Mouse (Mus musculus) spleen, postnatal 10 days (tissue): ENCODE measurements at regions not wholly inside any gene's neighbourhood (a gene's known extent, or its start where the extent isn't known, plus 50 kb on each side); places are given as distances from the start of the nearest gene placed in this dataset.

Experiments used
- DNase-seq, 2 experiments: peaks; one replicate each; pipeline ENCODE4 v3.0.0; 2021 to 2022; ENCODE audit warnings: low spot score in 2 of 2

GRCm38 (mm10) chr6:22443573-22443972, 87.5 kb upstream of the Fam3c start:
- DNase-seq, result no peak

DNA sequence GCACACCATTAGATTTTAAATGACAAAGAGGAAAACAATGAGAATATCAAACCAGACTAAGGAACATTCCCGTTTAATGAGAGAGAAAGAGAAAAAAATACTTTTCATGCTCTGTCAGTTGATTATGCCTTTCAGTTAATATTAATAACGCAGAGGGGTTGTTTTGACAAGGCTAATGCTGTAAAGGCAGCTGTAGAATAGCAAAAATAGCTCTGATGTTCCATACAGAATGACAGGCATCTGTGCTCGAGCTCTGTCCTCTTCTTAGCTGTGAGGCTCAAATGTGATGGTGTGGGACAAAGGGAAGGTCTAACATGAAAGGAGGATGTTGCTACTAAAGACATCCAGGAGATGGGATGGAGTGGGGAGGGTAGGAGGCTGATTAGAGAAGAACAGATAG, 87.1 kb upstream of the Fam3c start:
- DNase-seq, result no peak

- DNase-seq, result no peak
Observed at GRCm38 (mm10) chr6:22442591-22442990, 86.5 kb upstream of the Fam3c start.

DNA sequence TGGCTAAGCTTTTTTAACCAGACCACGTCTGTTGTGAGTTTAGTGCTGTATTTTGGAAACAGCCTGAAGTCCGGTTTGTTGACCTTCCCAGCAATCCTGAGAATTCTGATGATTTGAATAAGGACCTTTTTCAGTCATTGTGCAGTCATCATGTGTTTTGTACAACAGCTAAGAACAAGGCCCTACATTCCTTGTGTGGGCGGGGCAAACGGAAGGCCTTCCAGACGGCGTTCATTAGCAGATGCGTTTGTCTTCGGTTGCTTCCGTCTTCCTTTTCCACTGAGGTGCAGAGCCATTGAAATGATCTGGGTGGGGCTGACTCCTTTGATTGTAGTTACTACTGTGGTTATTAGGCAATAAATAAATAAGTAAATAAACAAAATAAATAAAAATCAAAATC, 83.8 kb upstream of the Fam3c start:
- DNase-seq, result no peak

- DNase-seq, result no peak
Observed at GRCm38 (mm10) chr6:22429026-22429425, 73.0 kb upstream of the Fam3c start.

DNA sequence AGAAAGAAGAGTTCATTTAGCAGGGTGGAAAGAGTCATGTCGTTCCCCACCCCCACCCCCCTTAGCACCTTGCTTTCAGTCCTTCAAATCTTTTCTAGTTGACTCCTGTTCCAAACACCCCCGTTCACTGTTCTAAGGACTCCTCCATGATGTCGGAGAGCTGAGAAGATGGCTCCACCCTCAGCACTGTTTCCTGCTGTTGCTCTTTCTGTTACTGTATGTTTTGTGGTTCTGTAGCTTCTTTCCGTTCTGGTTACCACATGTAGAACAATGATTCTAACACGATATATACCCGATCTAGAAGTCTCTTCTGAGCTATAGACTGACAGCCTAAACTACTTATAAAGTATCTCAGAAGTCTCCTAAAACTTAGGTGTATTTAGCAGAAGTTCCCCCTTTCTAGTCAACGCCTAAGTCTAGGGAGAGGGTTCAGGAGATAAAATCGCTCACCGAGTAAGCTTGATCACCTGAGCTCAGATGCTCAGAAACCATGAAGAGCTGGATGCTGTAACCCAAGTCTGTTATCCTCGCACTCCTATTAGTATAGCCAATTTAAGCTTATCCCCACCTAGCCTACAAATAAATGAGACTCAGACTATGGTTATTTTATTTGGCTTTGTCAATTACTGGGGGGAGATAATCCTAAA, 68.2 kb upstream of the Fam3c start:
- peak in 1 of 2 experiments; percentile 24 for DNase-seq

GRCm38 (mm10) chr6:22423070-22423980, 67.3 kb upstream of the Fam3c start:
- DNase-seq, result no peak

GRCm38 (mm10) chr6:22421551-22421950, 65.5 kb upstream of the Fam3c start:
- DNase-seq, result no peak

DNA sequence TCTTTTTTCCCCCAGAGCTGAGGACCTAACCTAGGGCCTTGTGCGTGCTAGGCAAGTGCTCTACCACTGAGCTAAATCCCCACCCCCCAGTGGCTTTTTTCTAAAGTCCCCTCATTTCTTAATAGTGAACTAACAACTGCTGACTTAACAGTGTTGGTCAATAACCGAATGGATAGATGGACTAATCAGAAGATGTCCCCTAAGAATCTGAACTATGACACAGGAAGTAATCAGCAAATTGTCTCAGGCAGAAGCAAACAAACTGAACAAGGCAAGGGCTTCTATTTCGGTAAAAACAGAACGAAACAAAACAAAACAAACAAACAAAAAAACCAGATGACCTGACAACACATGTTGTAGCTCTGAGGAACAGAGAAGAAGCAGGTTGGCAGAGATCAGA, 62.2 kb upstream of the Fam3c start:
- no peak for DNase-seq

GRCm38 (mm10) chr6:22417189-22417588, 61.1 kb upstream of the Fam3c start:
- DNase-seq, result no peak

GRCm38 (mm10) chr6:22411796-22412195, 55.8 kb upstream of the Fam3c start:
- no peak for DNase-seq

GRCm38 (mm10) chr6:22408808-22409589, 53.0 kb upstream of the Fam3c start:
- no peak for DNase-seq
